Mouse (Mus musculus): Measurements from ENCODE around the gene Pebp1.

DNA sequence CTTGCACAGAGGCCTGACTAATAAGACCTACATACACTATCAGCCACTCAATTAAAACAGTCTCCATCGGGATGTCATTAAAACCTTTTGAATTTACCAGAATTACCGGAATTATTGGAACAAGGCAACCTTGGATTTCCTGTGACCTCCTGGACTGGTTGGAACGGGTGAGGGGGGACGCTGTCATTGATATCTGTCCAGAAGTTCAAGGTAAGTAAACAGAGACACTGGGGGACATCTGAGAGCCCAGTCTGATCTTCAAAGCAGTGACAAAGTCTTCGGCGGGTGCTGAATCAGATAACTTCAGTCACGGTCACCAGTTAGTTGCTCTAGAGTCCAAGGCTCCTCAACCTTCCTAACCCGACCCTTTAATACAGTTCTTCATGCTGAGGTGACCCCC is 7.6 kb upstream of the Pebp1 start:
- no peak for TF ChIP-seq POLR2A (IDR thresholded peaks at IDR 0.05; ENCODE audit: insufficient read depth, low read depth, low read length)
- no peak for TF ChIP-seq CTCF (IDR thresholded peaks at IDR 0.05)

All from heart, adult 2 months (tissue).